Mouse (Mus musculus): Measurements from ENCODE around the gene Sdc1.

- TF ChIP-seq TCF12 (IDR thresholded peaks at IDR 0.05; ENCODE audit: low read depth, low read length) (no peak), EP300 (IDR thresholded peaks at IDR 0.05; ENCODE audit: low read length) (no peak), CTCF (conservative IDR thresholded peaks at IDR 0.05 in 1 of 2, IDR thresholded peaks at IDR 0.05 in 1 of 2; ENCODE audit: low read depth in 2 of 2, low read length in 2 of 2) (no peak), POLR2A (IDR thresholded peaks at IDR 0.05; ENCODE audit: low read depth, low read length) (no peak), TBP (conservative IDR thresholded peaks at IDR 0.05; ENCODE audit: low read depth, low read length) (no peak), MYC (IDR thresholded peaks at IDR 0.05; ENCODE audit: low read depth, low read length) (no peak)
These were observed 2.2 kb downstream of the Sdc1 start for GRCm38 (mm10) chr12:8773336-8773735.

Measured in CH12.LX (cell line).